Mouse (Mus musculus) gastrocnemius, adult 18-20 months (tissue): Measurements from ENCODE around the gene Wdr74. TPM values are rescaled to one million over a fixed set of nuclear protein-coding genes. Genes with fewer than 3 reads are reported as not detected.
A peak's percentile ranks its signal among the peaks of the same experiment; 100 is the strongest.

Experiments used
- DNase-seq: peaks from one replicate; pipeline ENCODE4 v3.0.0; 2021; ENCODE audit warnings: low spot score
- total RNA-seq, 2 experiments: library from RNA; stranded (reverse); gene quantifications; 2 replicates each; pipeline ENCODE4 v1.2.3; 2021

The Wdr74 gene
- total RNA-seq, 2 experiments from 2014 or later = 16.4 to 16.9 TPM

- peak; percentile 95 for DNase-seq
Measured at GRCm38 (mm10) chr19:8741243-8741869, 5.7 kb downstream of the Wdr74 start, which contains the start of gene Stx5a. Gene Stx5a (plus strand): TSS chr19:8741413.

GRCm38 (mm10) chr19:8742176-8742575, 6.5 kb downstream of the Wdr74 start:
- DNase-seq = no peak

GRCm38 (mm10) chr19:8745382-8745781, 9.8 kb downstream of the Wdr74 start:
- DNase-seq = no peak

GRCm38 (mm10) chr19:8747368-8747767, 11.7 kb downstream of the Wdr74 start:
- no peak for DNase-seq

DNA sequence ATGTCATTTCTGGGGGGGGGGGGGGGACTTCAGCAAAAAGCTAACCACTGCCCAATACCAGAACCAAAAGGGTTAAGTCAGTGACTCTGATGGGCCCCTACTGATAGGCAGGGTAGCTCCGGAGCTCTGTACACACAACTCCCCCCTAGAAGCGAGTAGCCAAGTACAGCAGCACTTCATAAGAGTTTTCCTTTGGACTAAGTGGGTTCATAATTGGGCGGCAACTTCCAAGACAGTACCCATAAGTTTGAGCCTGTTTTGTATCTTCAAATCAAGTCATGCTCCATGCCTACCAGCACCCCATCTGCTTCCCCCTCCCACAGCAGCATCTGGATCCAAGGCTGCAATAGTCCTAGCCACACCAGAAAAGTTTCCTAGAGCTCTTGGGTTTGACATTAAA, 20.0 kb downstream of the Wdr74 start:
- DNase-seq = no peak

GRCm38 (mm10) chr19:8756635-8757387, 21.2 kb downstream of the Wdr74 start, which contains the start of gene Nxf1:
Gene Nxf1 (plus strand): TSS chr19:8757073.
- DNase-seq = peak; percentile 91

DNA sequence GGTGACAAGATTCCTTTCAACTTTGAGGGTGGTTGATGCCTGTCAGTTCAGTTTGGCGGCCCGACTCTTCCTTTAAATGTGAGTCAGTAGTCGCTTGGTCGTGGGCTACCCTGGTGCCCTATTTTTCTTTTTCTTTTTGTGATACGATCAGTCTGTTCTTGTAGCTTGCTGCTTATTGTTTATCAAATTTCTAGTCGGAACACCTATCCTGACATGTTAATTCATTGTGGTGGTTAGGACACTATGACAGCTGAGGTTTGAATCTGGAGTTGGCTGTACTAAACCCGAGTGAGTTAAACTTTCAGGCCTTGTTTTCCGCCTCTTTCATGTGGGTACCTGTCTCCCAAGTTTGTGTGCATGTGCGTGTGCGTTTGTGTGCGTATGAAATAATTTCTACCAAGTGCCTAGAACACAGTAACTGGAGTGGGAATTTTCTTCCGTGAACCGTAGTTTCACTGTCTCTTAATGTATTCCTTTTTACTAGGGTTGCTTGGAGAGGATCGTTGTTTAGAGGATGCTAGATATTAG, 21.9 kb downstream of the Wdr74 start:
- no peak for DNase-seq

- no peak for DNase-seq
Measured at GRCm38 (mm10) chr19:8758899-8759298, 23.3 kb downstream of the Wdr74 start.

DNA sequence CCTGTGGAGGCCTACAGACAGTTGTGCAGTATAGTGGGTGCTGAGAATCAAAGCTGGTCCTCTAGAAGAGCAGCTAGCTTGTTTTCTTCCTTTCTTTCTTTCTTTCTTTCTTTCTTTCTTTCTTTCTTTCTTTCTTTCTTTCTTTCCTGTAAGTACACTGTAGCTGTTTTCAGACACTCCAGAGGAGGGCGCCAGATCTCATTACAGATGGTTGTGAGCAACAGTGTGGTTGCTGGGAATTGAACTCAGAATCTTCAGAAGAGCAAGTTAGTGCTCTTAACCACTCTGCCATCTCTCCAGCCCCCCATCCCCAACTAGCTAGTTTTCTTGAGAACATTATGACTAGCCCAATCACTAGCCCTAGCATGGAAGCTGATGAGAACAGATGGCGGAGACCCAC, 25.1 kb downstream of the Wdr74 start:
- no peak for DNase-seq

DNA sequence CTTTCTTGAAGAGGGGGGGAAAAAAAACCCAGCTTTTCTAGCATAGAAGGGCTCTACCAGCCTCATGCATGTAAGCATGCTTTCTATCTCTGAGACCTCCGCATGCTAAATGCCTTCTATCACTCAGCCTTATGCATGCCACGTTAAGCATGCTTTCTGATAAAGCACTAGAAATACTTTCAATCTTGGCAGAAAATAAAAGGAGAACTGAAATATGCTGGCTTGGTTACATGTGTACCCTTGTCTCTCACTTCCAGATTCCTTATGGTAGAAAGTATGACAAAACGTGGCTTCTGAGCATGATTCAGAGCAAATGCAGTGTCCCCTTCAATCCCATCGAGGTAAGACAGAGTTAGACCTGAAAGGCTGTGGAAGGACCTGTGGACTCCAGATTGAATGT, 27.6 kb downstream of the Wdr74 start:
- no peak for DNase-seq

- no peak for DNase-seq
Measured at GRCm38 (mm10) chr19:8765562-8765961, 29.9 kb downstream of the Wdr74 start.

DNA sequence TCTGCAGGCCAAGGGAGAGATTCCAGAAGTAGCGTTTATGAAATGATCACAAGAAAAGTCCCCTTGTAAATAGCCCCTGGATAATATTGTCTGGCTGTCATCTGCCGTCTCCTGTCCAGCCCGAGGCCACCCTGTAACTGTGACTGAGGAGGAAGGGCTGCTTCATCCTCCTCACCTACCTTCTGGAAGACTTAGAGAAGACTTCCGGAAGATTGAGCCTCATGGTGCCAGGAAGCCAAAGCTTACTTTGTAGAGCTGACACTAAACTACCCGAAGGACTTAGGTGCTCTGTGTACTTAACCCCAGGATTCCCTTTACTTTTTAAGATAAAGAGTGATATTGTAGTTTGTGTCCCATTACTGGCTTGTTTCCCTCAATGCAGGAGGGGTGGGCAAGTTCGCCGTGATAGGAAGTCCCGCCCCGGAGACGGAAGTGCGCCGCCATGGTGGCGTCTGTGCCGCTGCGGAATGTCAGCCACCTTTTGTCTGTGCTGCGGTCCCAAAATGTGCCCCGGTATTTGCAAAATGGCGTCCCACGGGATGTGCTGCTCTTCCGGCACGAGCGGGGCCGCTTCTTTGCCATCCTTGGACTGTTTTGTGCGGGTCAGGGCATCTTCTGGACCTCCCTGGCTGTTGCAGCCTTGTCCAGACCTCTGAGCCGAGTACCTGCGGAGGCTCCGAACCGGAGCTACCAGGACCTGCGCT, 35.1 kb downstream of the Wdr74 start, which contains the start of gene Tmem223:
Gene Tmem223 (plus strand): TSS at position 430 of the 704 bp plus-strand sequence.
- peak; percentile 77 for DNase-seq

GRCm38 (mm10) chr19:8772996-8773395, 37.4 kb downstream of the Wdr74 start:
- DNase-seq = no peak

GRCm38 (mm10) chr19:8773409-8773808, 37.8 kb downstream of the Wdr74 start:
- DNase-seq = no peak

DNA sequence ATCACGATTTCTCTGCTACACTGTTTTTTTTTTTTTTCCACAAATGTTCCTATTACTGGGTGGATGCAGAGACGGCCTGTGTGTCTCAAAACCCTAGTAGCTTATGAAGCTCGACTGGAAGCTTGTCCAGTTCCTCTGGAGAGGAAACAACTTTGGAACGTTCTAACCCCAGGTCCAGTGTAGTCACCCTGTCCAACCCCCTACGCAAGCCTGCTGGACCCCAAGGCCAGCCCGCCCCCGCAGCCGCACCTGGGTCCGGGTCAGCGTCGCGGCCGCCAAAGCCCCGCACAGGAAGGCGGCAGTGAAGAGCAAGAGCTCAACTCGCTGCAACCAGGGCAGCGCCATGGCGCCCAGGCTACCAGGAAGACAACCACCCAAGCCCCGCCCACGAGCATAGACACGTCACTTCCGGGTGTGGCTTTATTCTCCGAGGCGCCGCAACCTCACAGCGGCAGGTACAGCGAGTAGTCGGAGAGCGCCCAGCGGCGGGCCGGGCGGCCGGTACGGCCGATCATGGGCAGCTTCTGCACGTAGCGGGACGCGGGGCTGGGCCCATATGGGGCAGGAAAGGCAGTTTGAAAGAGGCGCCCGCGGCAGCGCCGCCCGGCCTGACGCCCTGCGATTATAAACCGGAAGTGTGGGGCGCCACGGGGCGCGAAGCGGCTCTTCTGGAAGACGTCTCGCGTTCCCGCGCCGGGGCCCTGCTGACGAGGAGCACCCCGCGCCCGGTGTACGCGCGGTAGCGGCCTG, 38.6 kb downstream of the Wdr74 start, which contains the start of gene Tmem179b:
Gene Tmem179b (minus strand): TSS at position 382 of the 750 bp plus-strand sequence.
- peak; percentile 96 for DNase-seq

GRCm38 (mm10) chr19:8774951-8775421, 39.4 kb downstream of the Wdr74 start:
- DNase-seq = peak; percentile 19

GRCm38 (mm10) chr19:8786008-8786781, 50.6 kb downstream of the Wdr74 start, which contains the start of gene Taf6l:
Gene Taf6l (minus strand): TSS chr19:8786417.
- DNase-seq = peak; percentile 94

GRCm38 (mm10) chr19:8788521-8788920, 52.9 kb downstream of the Wdr74 start:
- DNase-seq = no peak

DNA sequence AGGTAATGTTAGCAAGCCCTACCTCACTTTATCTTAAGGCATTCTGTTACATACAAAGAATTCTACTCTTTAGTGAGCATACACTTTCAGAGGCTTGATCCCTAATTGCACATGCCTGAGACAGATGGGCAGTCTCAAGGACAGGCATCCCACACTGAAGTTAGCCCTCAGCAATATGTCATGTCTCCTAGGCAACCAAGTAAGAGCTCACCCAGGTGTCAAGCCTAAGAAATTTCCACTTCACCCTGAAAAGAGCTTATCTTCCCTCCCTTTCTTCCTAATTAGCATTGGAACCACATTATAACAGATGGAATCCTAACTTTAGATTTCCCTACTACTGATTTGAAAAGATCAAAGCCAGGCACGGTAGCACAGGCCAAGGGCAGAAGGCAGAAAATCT, 53.5 kb downstream of the Wdr74 start:
- DNase-seq = no peak

- DNase-seq = no peak
Measured at GRCm38 (mm10) chr19:8790171-8790570, 54.5 kb downstream of the Wdr74 start.
